In genomic region chr1:22604329-22605044, GRCm38 (mm10) we compare ENCODE assay signal across 10 mouse cellular contexts.
DNase-seq lines count a peak whose midpoint lies in the region; ATAC-seq and TF ChIP-seq lines count a peak whose summit lies in the region.
"Had no signal": no experiment of that assay in that cellular context is flagged by ENCODE, and none has a peak within 500 bp of the region (broad histone marks: within the 10 kb centered on the region; RNA-seq: fewer than 3 reads in every experiment).

No protein-coding gene starts in this region.

- ATAC-seq in midbrain, embryonic 14.5 days (ENCODE audit: low FRiP score, low TSS enrichment): peak; percentile 58; the same call in 1 of the 2 replicates

- TF ChIP-seq CTCF in gastrocnemius, adult 2 months (IDR thresholded peaks at IDR 0.05): peak; percentile 57
- TF ChIP-seq CTCF in lung, adult 2 months (IDR thresholded peaks at IDR 0.05; ENCODE audit: insufficient read depth, low read length): peak; percentile 12; the same call in 1 of the 2 replicates

- no peak overlapping the region for H3K4me3 ChIP-seq in gastrocnemius, adult 2 months
- no peak overlapping the region for H3K4me3 ChIP-seq in lung, adult 2 months (replicated peaks; ENCODE audit: extremely low read depth, low read depth, low read length)
- H3K4me3 ChIP-seq in midbrain, embryonic 14.5 days (replicated peaks; ENCODE audit: low read depth, low read length): no peak overlapping the region
- H3K4me3 ChIP-seq: erythroblast, embryonic 14.5 days; limb, embryonic 12.5 days had no signal

- no peak overlapping the region for H3K4me2 ChIP-seq in midbrain, embryonic 14.5 days (ENCODE audit: low read length)
- H3K4me2 ChIP-seq: limb, embryonic 12.5 days had no signal

- H3K9ac ChIP-seq in midbrain, embryonic 14.5 days (replicated peaks; ENCODE audit: low read length): no peak overlapping the region
- H3K9ac ChIP-seq: limb, embryonic 12.5 days had no signal

- WGBS in lung, adult 2 months: 66% methylated on average over 18 of the region's 18 CpGs
- 72% methylated on average over 18 of the region's 18 CpGs for WGBS in midbrain, embryonic 14.5 days

- no peaks in the 10 kb centered on the region for H3K27me3 ChIP-seq in midbrain, embryonic 14.5 days (ENCODE audit: control insufficient read depth, insufficient read depth, low read length)
- H3K27me3 ChIP-seq: limb, embryonic 12.5 days had no signal

- no peak overlapping the region for H3K27ac ChIP-seq in gastrocnemius, adult 2 months
- H3K27ac ChIP-seq in midbrain, embryonic 14.5 days (replicated peaks; ENCODE audit: low read depth, low read length): no peak overlapping the region
- H3K27ac ChIP-seq: limb, embryonic 12.5 days had no signal

- no peaks in the 10 kb centered on the region for H3K9me3 ChIP-seq in midbrain, embryonic 14.5 days (ENCODE audit: control insufficient read depth, low read length)
- H3K9me3 ChIP-seq: limb, embryonic 12.5 days had no signal

- intact Hi-C loops in gastrocnemius, adult 2 months (cut with DNase I): loop anchor here (5.0 kb wide), 1 partner anchor 538 kb away; no protein-coding TSS in a partner anchor
- intact Hi-C loops in gastrocnemius, postnatal 14 days (cut with DNase I; ENCODE audit: low total_unique reads): loop anchor here (10.0 kb wide), 1 partner anchor 540 kb away; no protein-coding TSS in a partner anchor

- H3K4me1 ChIP-seq in lung, adult 2 months (ENCODE audit: control insufficient read depth, insufficient read depth, low read length): no peaks in the 10 kb centered on the region
- H3K4me1 ChIP-seq in midbrain, embryonic 14.5 days (ENCODE audit: control insufficient read depth, insufficient read depth, low read length): no peaks in the 10 kb centered on the region
- H3K4me1 ChIP-seq: limb, embryonic 12.5 days had no signal

- H3K36me3 ChIP-seq in midbrain, embryonic 14.5 days (ENCODE audit: control insufficient read depth, insufficient read depth, low read length): no peaks in the 10 kb centered on the region
- H3K36me3 ChIP-seq: limb, embryonic 12.5 days had no signal

- DNase-seq in gastrocnemius, adult 2 months: no peak
- DNase-seq in gastrocnemius, adult 8-10 months (ENCODE audit: low spot score in 2 of 2): no peak
- DNase-seq in lung, adult 2 months: no peak
- no peak for DNase-seq in lung, postnatal 4 days
- DNase-seq in c-Kit-positive CD71-negative TER-119-negative erythroid progenitor cells, embryonic 14.5 days (ENCODE audit: low read depth): peak; percentile 3
- DNase-seq in midbrain, embryonic 14.5 days: peak; percentile 72
- DNase-seq in ovary, adult 18-20 months (ENCODE audit: low spot score): no peak
- DNase-seq in gastrocnemius, postnatal 14 days: no peak

- no peak for TF ChIP-seq POLR2A in lung, adult 2 months (IDR thresholded peaks at IDR 0.05; ENCODE audit: borderline replicate concordance, extremely low read depth, low read depth, low read length)

Comparison
In these comparisons a context has a peak if more than half of its experiments do, and no peak if none do; other contexts are left out.
1. DNase-seq: peak in c-Kit-positive CD71-negative TER-119-negative erythroid progenitor cells, embryonic 14.5 days (single experiment) and midbrain, embryonic 14.5 days (single experiment); none in gastrocnemius, adult 2 months (single experiment), gastrocnemius, adult 8-10 months (0 of 2), lung, adult 2 months (single experiment), lung, postnatal 4 days (0 of 2), ovary, adult 18-20 months (single experiment) and gastrocnemius, postnatal 14 days (single experiment).